Mouse (Mus musculus): ENCODE results near the gene Shbg. TPM values are rescaled to one million over a fixed set of nuclear protein-coding genes. Genes with fewer than 3 reads are reported as not detected.
A peak's percentile ranks its signal among the peaks of the same experiment; 100 is the strongest.

Gene Shbg
- polyA plus RNA-seq (2015; fragmentation: Nextera tagmentation; extraction: Ambion mirVana) = not detected in 2 replicates

GRCm38 (mm10) chr11:69617805-69618204 lies at the start of gene Shbg:
TSS of gene Shbg (minus strand) at chr11:69617905.

GRCm38 (mm10) chr11:69665961-69666664 lies 48.4 kb upstream of the Shbg start, which contains the start of gene Cd68:
TSS of gene Cd68 (minus strand) at chr11:69666153.

DNA sequence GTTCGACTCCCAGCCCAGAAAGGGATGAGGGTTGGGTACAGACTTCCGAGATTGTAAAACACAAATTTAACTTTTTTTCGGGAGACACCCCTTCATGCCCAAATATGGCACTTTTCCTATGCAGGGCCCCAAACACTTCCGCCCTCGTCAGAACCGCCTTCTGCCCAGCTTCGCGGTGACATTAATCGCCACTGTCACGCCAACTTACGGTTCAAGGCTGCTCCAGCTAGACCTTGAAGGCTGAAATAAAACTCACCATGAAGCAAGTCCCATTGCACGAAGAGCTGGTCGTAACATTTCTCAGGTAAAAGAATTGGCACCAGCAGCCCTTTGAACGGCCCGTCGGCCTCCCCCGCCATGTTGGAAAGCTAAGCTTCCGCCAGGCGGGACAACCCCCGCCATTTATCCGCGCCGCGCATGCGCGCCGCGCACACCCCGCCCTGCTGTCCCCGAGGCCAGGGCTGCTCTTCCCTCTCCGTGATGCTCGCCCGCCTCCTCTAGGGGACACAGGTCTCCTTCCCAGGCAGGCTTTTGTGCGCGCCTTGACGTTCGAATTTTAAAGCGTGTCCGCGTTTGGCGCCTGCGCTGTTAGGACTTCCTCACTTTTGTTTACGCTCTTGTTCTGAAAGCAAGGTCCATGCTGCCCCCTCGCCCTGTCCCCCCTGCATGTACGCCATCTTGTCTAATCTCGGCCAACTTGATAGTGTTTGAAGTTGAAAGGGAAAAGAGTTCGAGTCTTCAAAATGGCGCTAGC lies 44.7 kb upstream of the Shbg start, which contains the start of gene Mpdu1:
Gene Mpdu1 (minus strand): TSS at position 430 of the 754 bp plus-strand sequence.

GRCm38 (mm10) chr11:69655264-69656064 lies 37.8 kb upstream of the Shbg start, which contains the start of gene Sox15:
TSS of gene Sox15 (plus strand) at chr11:69655314.

DNA sequence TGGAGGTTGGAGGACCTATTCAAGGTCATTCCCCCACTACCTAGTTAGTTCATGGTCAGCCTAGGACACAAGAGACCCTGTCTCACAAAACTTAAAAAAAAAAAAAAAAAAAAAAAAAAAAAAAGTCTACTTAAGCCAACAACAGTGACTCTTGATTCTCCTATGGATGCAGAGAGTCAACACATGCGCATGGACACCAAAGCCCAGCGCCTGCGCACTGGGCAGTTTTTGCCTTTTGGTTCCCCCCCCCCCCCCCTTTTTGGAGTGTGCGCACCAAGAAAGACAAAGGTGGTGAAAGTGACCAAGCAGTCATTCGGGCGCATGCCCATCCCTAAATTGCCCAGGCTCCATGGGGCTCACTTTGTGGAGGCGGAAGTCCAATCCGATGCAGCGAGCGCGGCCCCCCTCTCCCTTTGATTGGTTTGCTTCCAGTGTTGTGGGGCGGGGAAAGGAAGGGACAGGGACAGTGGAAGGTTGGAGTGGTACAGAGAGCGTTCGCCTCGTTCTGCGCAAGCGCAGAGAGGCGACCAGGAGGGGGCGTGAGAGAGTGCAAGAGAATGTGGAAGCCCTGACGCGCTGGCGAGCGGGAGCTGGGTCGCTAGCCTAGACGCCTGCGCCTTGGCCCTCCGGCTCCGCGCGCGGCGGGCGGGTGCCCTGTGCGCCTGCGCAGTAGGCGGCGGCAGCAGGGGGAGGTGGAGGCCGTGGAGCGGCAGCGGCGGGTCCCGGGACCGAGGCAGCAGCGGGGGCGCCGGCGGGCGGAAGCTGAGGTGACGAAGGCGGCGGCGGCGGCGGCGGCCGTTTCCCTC lies 14.8 kb upstream of the Shbg start, which contains the start of gene Fxr2:
Gene Fxr2 (plus strand): TSS at position 707 of the 806 bp plus-strand sequence.

DNA sequence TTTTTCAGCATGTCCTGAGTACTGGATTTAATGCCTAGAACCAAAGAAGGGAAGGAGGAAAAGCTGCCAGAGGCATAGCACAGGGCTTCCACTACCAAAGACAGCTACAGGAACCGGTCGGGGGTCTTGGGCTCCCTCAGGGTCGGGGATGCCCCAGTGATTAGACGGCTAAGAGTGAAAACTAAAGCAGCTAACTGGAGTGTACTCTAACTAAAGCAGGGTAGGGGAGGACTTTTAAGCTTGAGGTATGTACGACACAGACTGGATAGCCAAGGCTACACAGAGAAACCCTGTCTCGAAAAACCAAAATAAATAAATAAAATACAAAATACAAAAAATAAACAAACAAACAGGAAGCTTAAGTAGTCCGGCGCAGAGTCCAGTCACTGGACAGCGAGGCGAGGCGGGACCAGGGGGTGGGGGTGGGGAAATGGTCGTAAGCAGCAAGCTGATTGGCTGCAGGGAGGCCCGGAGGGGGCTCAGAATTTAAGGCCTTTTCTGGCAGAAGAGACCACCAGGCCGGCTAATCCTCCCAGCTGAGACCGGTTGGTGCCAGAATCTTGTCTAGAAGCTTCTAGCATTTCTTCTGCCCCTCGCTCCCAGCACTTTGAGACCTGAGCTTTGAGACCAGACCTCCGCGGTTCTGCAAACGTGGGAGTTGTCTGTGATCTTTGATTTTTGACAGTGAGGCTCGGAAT lies 4.0 kb upstream of the Shbg start, which contains the start of gene Sat2:
Gene Sat2 (plus strand): TSS at position 454 of the 698 bp plus-strand sequence.

GRCm38 (mm10) chr11:69605726-69606490 lies 11.8 kb downstream of the Shbg start, which contains the start of gene Atp1b2:
TSS of gene Atp1b2 (minus strand) at chr11:69605942.

GRCm38 (mm10) chr11:69580091-69580514 lies 37.6 kb downstream of the Shbg start, which contains the start of the genes Wrap53 and Trp53:
TSS of gene Wrap53 (minus strand) at chr11:69580255.
TSS of gene Trp53 (plus strand) at chr11:69580359.

MicroRNA genes within 50 kb of the gene (microRNA counts, 519-probe panel; counts per million panel counts)
- not detected for microRNA mmu-miR-1934
- microRNA mmu-miR-467f = 3,529 counts per million, percentile 60 among the panel's probes with 10 or more counts

Small RNA genes within 50 kb of the gene (microRNA-seq; reads per million reads assigned to microRNA genes)
- gene Mir1934 (2.5 reads per million), gene Mir467f (not detected)

Other genes starting within 250 kb of the Shbg start
- gene Chd3, start 248.5 kb downstream of the Shbg start, polyA plus RNA-seq (2015; fragmentation: Nextera tagmentation; extraction: Ambion mirVana) = 31.5 and 32.5 TPM in 2 replicates
- 157 and 160 TPM in 2 replicates for gene Naa38, start 222.4 kb downstream of the Shbg start, polyA plus RNA-seq (2015; fragmentation: Nextera tagmentation; extraction: Ambion mirVana)
- 15.0 and 16.0 TPM in 2 replicates for gene Cyb5d1, start 222.3 kb downstream of the Shbg start, polyA plus RNA-seq (2015; fragmentation: Nextera tagmentation; extraction: Ambion mirVana)
- gene Tmem88, start 219.7 kb downstream of the Shbg start, polyA plus RNA-seq (2015; fragmentation: Nextera tagmentation; extraction: Ambion mirVana) = 19.0 and 19.9 TPM in 2 replicates
- 11.5 and 13.3 TPM in 2 replicates for gene Kdm6b, start 204.2 kb downstream of the Shbg start, polyA plus RNA-seq (2015; fragmentation: Nextera tagmentation; extraction: Ambion mirVana)
- gene Dnah2, start 68.8 kb downstream of the Shbg start, polyA plus RNA-seq (2015; fragmentation: Nextera tagmentation; extraction: Ambion mirVana) = 0.13 and 0.16 TPM in 2 replicates
- 3.4 and 3.7 TPM in 2 replicates for gene Efnb3, start 57.7 kb downstream of the Shbg start, polyA plus RNA-seq (2015; fragmentation: Nextera tagmentation; extraction: Ambion mirVana)
- gene Wrap53, start 37.6 kb downstream of the Shbg start, polyA plus RNA-seq (2015; fragmentation: Nextera tagmentation; extraction: Ambion mirVana) = 8.2 and 8.8 TPM in 2 replicates
- gene Trp53, start 37.5 kb downstream of the Shbg start, polyA plus RNA-seq (2015; fragmentation: Nextera tagmentation; extraction: Ambion mirVana) = 44.4 and 46.3 TPM in 2 replicates
- 13.2 and 14.4 TPM in 2 replicates for gene Atp1b2, start 12.0 kb downstream of the Shbg start, polyA plus RNA-seq (2015; fragmentation: Nextera tagmentation; extraction: Ambion mirVana)
- 19.2 and 22.9 TPM in 2 replicates for gene Sat2, start 4.1 kb upstream of the Shbg start, polyA plus RNA-seq (2015; fragmentation: Nextera tagmentation; extraction: Ambion mirVana)
- 12.5 and 13.6 TPM in 2 replicates for gene Fxr2, start 15.1 kb upstream of the Shbg start, polyA plus RNA-seq (2015; fragmentation: Nextera tagmentation; extraction: Ambion mirVana)
- gene Sox15, start 37.4 kb upstream of the Shbg start, polyA plus RNA-seq (2015; fragmentation: Nextera tagmentation; extraction: Ambion mirVana) = 3.2 and 7.1 TPM in 2 replicates
- 33.5 and 41.2 TPM in 2 replicates for gene Mpdu1, start 44.7 kb upstream of the Shbg start, polyA plus RNA-seq (2015; fragmentation: Nextera tagmentation; extraction: Ambion mirVana)
- 27.9 and 48.1 TPM in 2 replicates for gene Cd68, start 48.2 kb upstream of the Shbg start, polyA plus RNA-seq (2015; fragmentation: Nextera tagmentation; extraction: Ambion mirVana)
- gene Eif4a1, start 54.5 kb upstream of the Shbg start, polyA plus RNA-seq (2015; fragmentation: Nextera tagmentation; extraction: Ambion mirVana) = 378 and 433 TPM in 2 replicates
- gene Senp3, start 64.2 kb upstream of the Shbg start, polyA plus RNA-seq (2015; fragmentation: Nextera tagmentation; extraction: Ambion mirVana) = 46.3 and 49.8 TPM in 2 replicates
- 0.47 and 0.62 TPM in 2 replicates for gene Tnfsf13, start 67.9 kb upstream of the Shbg start, polyA plus RNA-seq (2015; fragmentation: Nextera tagmentation; extraction: Ambion mirVana)
- gene Tnfsf12, start 77.9 kb upstream of the Shbg start, polyA plus RNA-seq (2015; fragmentation: Nextera tagmentation; extraction: Ambion mirVana) = 17.2 and 17.8 TPM in 2 replicates
- gene Tnfsfm13, start 78.2 kb upstream of the Shbg start, polyA plus RNA-seq (2015; fragmentation: Nextera tagmentation; extraction: Ambion mirVana) = 4.7 and 5.4 TPM in 2 replicates
- gene Polr2a, start 140.7 kb upstream of the Shbg start, polyA plus RNA-seq (2015; fragmentation: Nextera tagmentation; extraction: Ambion mirVana) = 9.3 and 10.3 TPM in 2 replicates
- gene Slc35g3, start 144.1 kb upstream of the Shbg start, polyA plus RNA-seq (2015; fragmentation: Nextera tagmentation; extraction: Ambion mirVana) = not detected in 2 replicates
- 3.9 and 4.3 TPM in 2 replicates for gene Zbtb4, start 148.0 kb upstream of the Shbg start, polyA plus RNA-seq (2015; fragmentation: Nextera tagmentation; extraction: Ambion mirVana)
- gene Chrnb1, start 178.0 kb upstream of the Shbg start, polyA plus RNA-seq (2015; fragmentation: Nextera tagmentation; extraction: Ambion mirVana) = 5.9 and 6.9 TPM in 2 replicates
- 0.78 and 0.86 TPM in 2 replicates for gene Fgf11, start 184.0 kb upstream of the Shbg start, polyA plus RNA-seq (2015; fragmentation: Nextera tagmentation; extraction: Ambion mirVana)
- gene Tmem102, start 187.7 kb upstream of the Shbg start, polyA plus RNA-seq (2015; fragmentation: Nextera tagmentation; extraction: Ambion mirVana) = 13.7 TPM in 2 replicates
- not detected in 2 replicates for gene Gm39566, start 197.4 kb upstream of the Shbg start, polyA plus RNA-seq (2015; fragmentation: Nextera tagmentation; extraction: Ambion mirVana)
- gene Spem2, start 200.6 kb upstream of the Shbg start, polyA plus RNA-seq (2015; fragmentation: Nextera tagmentation; extraction: Ambion mirVana) = not detected in 2 replicates
- gene Spem1, start 204.3 kb upstream of the Shbg start, polyA plus RNA-seq (2015; fragmentation: Nextera tagmentation; extraction: Ambion mirVana) = 0.25 TPM in 1 of 2 replicates, not detected in the other
- gene Nlgn2, start 219.9 kb upstream of the Shbg start, polyA plus RNA-seq (2015; fragmentation: Nextera tagmentation; extraction: Ambion mirVana) = 3.0 and 3.5 TPM in 2 replicates
- 421 and 430 TPM in 2 replicates for gene Tmem256, start 220.6 kb upstream of the Shbg start, polyA plus RNA-seq (2015; fragmentation: Nextera tagmentation; extraction: Ambion mirVana)
- 94.6 and 111 TPM in 2 replicates for gene Plscr3, start 228.5 kb upstream of the Shbg start, polyA plus RNA-seq (2015; fragmentation: Nextera tagmentation; extraction: Ambion mirVana)
- 6.2 and 6.4 TPM in 2 replicates for gene Tnk1, start 240.8 kb upstream of the Shbg start, polyA plus RNA-seq (2015; fragmentation: Nextera tagmentation; extraction: Ambion mirVana)

All from urinary bladder, postnatal 0 days (tissue).